In the genomic region with DNA sequence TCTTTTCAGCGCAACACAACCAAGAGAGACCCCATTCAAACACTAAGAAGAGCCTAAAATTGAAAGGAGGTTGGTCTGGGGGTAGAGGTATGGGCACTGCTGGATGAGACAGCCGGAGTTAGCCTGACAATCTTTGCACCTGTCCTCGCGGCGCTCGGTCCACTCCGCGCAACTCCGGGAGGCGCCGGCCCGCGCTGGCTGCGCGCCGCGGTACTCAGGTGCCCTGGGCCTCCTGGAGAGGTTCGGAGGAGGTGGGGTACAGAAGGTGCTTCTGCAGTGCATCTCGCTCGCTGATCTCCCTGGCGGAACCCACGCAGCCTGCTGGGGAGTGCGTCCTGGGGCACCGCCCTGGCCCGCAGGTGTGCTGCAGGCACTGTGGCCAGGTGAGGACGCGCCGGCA, we compare ENCODE assay signal across 8 mouse cellular contexts. TPM values are rescaled to one million over a fixed set of nuclear protein-coding genes. Genes with fewer than 3 reads are reported as not detected.
DNase-seq lines count a peak whose midpoint lies in the region; ATAC-seq and TF ChIP-seq lines count a peak whose summit lies in the region.

A gene (minus strand): TSS at position 363 of the 400 bp plus-strand sequence.

- peaks cover 3% of the 10 kb centered on the region for H3K27me3 ChIP-seq in kidney, postnatal 0 days (ENCODE audit: insufficient read depth, low read length)
- peaks cover 4% of the 10 kb centered on the region; the same call in 1 of the 2 replicates for H3K27me3 ChIP-seq in forebrain, embryonic 11.5 days (ENCODE audit: control insufficient read depth, insufficient read depth, low read length)
- H3K27me3 ChIP-seq in neural tube, embryonic 13.5 days: peaks cover 10% of the 10 kb centered on the region; the same call in 1 of the 2 replicates

- no peak for TF ChIP-seq CTCF in kidney, postnatal 0 days (IDR thresholded peaks at IDR 0.05; ENCODE audit: low read depth)

- no peak within 1 kb of the TSS for H3K9ac ChIP-seq in kidney, postnatal 0 days (ENCODE audit: low read depth, low read length)
- H3K9ac ChIP-seq in forebrain, embryonic 11.5 days (ENCODE audit: low read length): peak within 1 kb of the TSS; percentile 45
- H3K9ac ChIP-seq in neural tube, embryonic 13.5 days: peak within 1 kb of the TSS; percentile 72

- H3K4me1 ChIP-seq in kidney, postnatal 0 days (replicated peaks; ENCODE audit: insufficient read depth, low read length): no peaks in the 10 kb centered on the region
- peaks cover 3% of the 10 kb centered on the region; the same call in 1 of the 2 replicates for H3K4me1 ChIP-seq in forebrain, embryonic 11.5 days (replicated peaks; ENCODE audit: control insufficient read depth, insufficient read depth, low read length)
- H3K4me1 ChIP-seq in neural tube, embryonic 13.5 days (replicated peaks): peaks cover 17% of the 10 kb centered on the region; the same call in 1 of the 2 replicates

- DNase-seq in kidney, postnatal 0 days (ENCODE audit: low spot score): no peak
- no peak for DNase-seq in kidney, adult 18-20 months
- DNase-seq in forebrain, embryonic 11.5 days (ENCODE audit: low spot score): peak; percentile 61
- no peak for DNase-seq in layer of hippocampus, postnatal 25 days (ENCODE audit: extremely low spot score in 1 of 2, low spot score in 1 of 2)
- DNase-seq in adrenal gland, postnatal 10 days: no peak
- DNase-seq in gastrocnemius, postnatal 25 days: no peak
- DNase-seq in adipocyte (ENCODE audit: low spot score): no peak

- no peaks in the 10 kb centered on the region for H3K36me3 ChIP-seq in kidney, postnatal 0 days (ENCODE audit: insufficient read depth, low read length)
- H3K36me3 ChIP-seq in forebrain, embryonic 11.5 days (ENCODE audit: control insufficient read depth, insufficient read depth, low read length): no peaks in the 10 kb centered on the region
- no peaks in the 10 kb centered on the region for H3K36me3 ChIP-seq in neural tube, embryonic 13.5 days

- no peaks in the 10 kb centered on the region for H3K9me3 ChIP-seq in kidney, postnatal 0 days (replicated peaks; ENCODE audit: low read length)
- H3K9me3 ChIP-seq in forebrain, embryonic 11.5 days (ENCODE audit: control insufficient read depth, low read length): no peaks in the 10 kb centered on the region
- no peaks in the 10 kb centered on the region for H3K9me3 ChIP-seq in neural tube, embryonic 13.5 days

- under 1% methylated on average over 28 of the region's 28 CpGs for WGBS in kidney, postnatal 0 days
- 3% methylated on average over 28 of the region's 28 CpGs for WGBS in forebrain, embryonic 11.5 days
- 3% methylated on average over 28 of the region's 28 CpGs for WGBS in neural tube, embryonic 13.5 days

- no peak within 1 kb of the TSS for H3K27ac ChIP-seq in kidney, postnatal 0 days
- H3K27ac ChIP-seq in forebrain, embryonic 11.5 days (ENCODE audit: low read depth, low read length): peak within 1 kb of the TSS; percentile 47; the same call in 1 of the 2 replicates
- H3K27ac ChIP-seq in neural tube, embryonic 13.5 days (replicated peaks): peak within 1 kb of the TSS; percentile 83

- peak within 1 kb of the TSS; percentile 46 for H3K4me2 ChIP-seq in kidney, postnatal 0 days (ENCODE audit: low read length)
- H3K4me2 ChIP-seq in forebrain, embryonic 11.5 days (ENCODE audit: low read depth, low read length, severe bottlenecking): peak within 1 kb of the TSS; percentile 85
- H3K4me2 ChIP-seq in neural tube, embryonic 13.5 days: peak within 1 kb of the TSS; percentile 92

- H3K4me3 ChIP-seq in kidney, postnatal 0 days (replicated peaks; ENCODE audit: low read depth, low read length): peak within 1 kb of the TSS; percentile 5; the same call in 1 of the 2 replicates
- H3K4me3 ChIP-seq in forebrain, embryonic 11.5 days (ENCODE audit: low read depth, low read length): peak within 1 kb of the TSS; percentile 41
- H3K4me3 ChIP-seq in neural tube, embryonic 13.5 days: peak within 1 kb of the TSS; percentile 50

- peak; percentile 25; the same call in 1 of the 2 replicates for ATAC-seq in kidney, postnatal 0 days (replicated peaks; ENCODE audit: low FRiP score, low read depth)
- ATAC-seq in forebrain, embryonic 11.5 days (replicated peaks; ENCODE audit: low FRiP score): peak; percentile 62
- ATAC-seq in neural tube, embryonic 13.5 days (ENCODE audit: low read depth): peak; percentile 68

RNA-seq across cellular contexts. Expression of the gene that starts here (rescaled TPM):
- 0.31 and 0.50 TPM in 2 replicates for polyA plus RNA-seq in kidney, postnatal 0 days (2015; fragmentation: Nextera tagmentation; extraction: Ambion mirVana)
- 76.1 and 87.1 TPM in 2 replicates for polyA plus RNA-seq in forebrain, embryonic 11.5 days (2014; fragmentation: Nextera tagmentation; extraction: Ambion mirVana)
- 10 to 100 TPM; 93.5 to 99.9 TPM for total RNA-seq in layer of hippocampus, postnatal 25 days (2021)
- polyA plus RNA-seq in neural tube, embryonic 13.5 days (2015; fragmentation: Nextera tagmentation; extraction: Ambion mirVana): 150 and 162 TPM in 2 replicates
- 10 to 100 TPM in 1 of 2 experiments, 1 to 10 TPM in 1; 7.0 to 15.3 TPM for total RNA-seq in adrenal gland, postnatal 10 days (2021)
- under 1 TPM; 0.56 to 0.74 TPM for total RNA-seq in gastrocnemius, postnatal 25 days (2021)

Comparison
In these comparisons a context has a peak if more than half of its experiments do, and no peak if none do; other contexts are left out.
1. RNA of the gene that starts here (total RNA-seq): 93.5 to 99.9 TPM in layer of hippocampus, postnatal 25 days; 7.0 to 15.3 TPM in adrenal gland, postnatal 10 days and 0.56 to 0.74 TPM in gastrocnemius, postnatal 25 days; every median in the first group is over 4 times any median in the second.
2. RNA of the gene that starts here (polyA plus RNA-seq): 150 to 162 TPM in neural tube, embryonic 13.5 days and 76.1 to 87.1 TPM in forebrain, embryonic 11.5 days; 0.31 to 0.50 TPM in kidney, postnatal 0 days; every median in the first group is over 10 times any median in the second.
3. Peak in ATAC-seq, H3K4me3 ChIP-seq and H3K4me2 ChIP-seq in kidney, postnatal 0 days; RNA of the gene not detected or under 1 TPM.
4. Peak in every context shown above with its lines, with median percentiles within 50 percentile points of each other: ATAC-seq, H3K4me2 ChIP-seq and H3K4me3 ChIP-seq.